Mouse (Mus musculus): Measurements from ENCODE around the gene Tspan5. TPM values are rescaled to one million over a fixed set of nuclear protein-coding genes. Genes with fewer than 3 reads are reported as not detected.
A peak's percentile ranks its signal among the peaks of the same experiment; 100 is the strongest.

Tspan5 gene
- polyA plus RNA-seq, 1 experiment from 2014 or later = 115 TPM

- DNase-seq (ENCODE audit: low spot score) (no peak), ATAC-seq (ENCODE audit: low FRiP score) (no peak)
- no peak overlapping the region for H3K27ac ChIP-seq
- no peaks in the 10 kb centered on the region for H3K9me3 ChIP-seq (ENCODE audit: control insufficient read depth, low read length)
- no peak overlapping the region for H3K4me3 ChIP-seq (replicated peaks; ENCODE audit: low read length)
- no peaks in the 10 kb centered on the region for H3K27me3 ChIP-seq (ENCODE audit: control insufficient read depth, insufficient read depth, low read length)
- H3K4me1 ChIP-seq (replicated peaks; ENCODE audit: control insufficient read depth, insufficient read depth, low read length) = peaks cover 15% of the 10 kb centered on the region
- WGBS = 96% methylated on average over 3 of the region's 3 CpGs
- no peak overlapping the region for H3K4me2 ChIP-seq (replicated peaks)
- H3K9ac ChIP-seq = no peak overlapping the region
- H3K36me3 ChIP-seq (replicated peaks; ENCODE audit: control insufficient read depth, insufficient read depth) = no peaks in the 10 kb centered on the region
Observed at GRCm38 (mm10) chr3:138796583-138796982, 54.6 kb downstream of the Tspan5 start.

GRCm38 (mm10) chr3:138800664-138801411 lies 58.8 kb downstream of the Tspan5 start:
- peak; percentile 69 for DNase-seq (ENCODE audit: low spot score)
- Histone ChIP-seq H3K4me2 (replicated peaks) (peak overlapping the region; percentile 38), H3K4me3 (replicated peaks; ENCODE audit: low read length) (no peak overlapping the region), H3K27ac (peak overlapping the region; percentile 88), H3K27me3 (ENCODE audit: control insufficient read depth, insufficient read depth, low read length) (no peaks in the 10 kb centered on the region), H3K36me3 (replicated peaks; ENCODE audit: control insufficient read depth, insufficient read depth) (no peaks in the 10 kb centered on the region), H3K9ac (peak overlapping the region; percentile 24; the same call in 1 of the 2 replicates), H3K9me3 (ENCODE audit: control insufficient read depth, low read length) (no peaks in the 10 kb centered on the region), H3K4me1 (replicated peaks; ENCODE audit: control insufficient read depth, insufficient read depth, low read length) (peaks cover 40% of the 10 kb centered on the region)
- ATAC-seq (ENCODE audit: low FRiP score) = peak; percentile 74
- WGBS = 35% methylated on average over 16 of the region's 16 CpGs

- H3K27ac ChIP-seq = peak overlapping the region; percentile 88
- no peaks in the 10 kb centered on the region for H3K9me3 ChIP-seq (ENCODE audit: control insufficient read depth, low read length)
- DNase-seq (ENCODE audit: low spot score) = no peak
- peaks cover 40% of the 10 kb centered on the region for H3K4me1 ChIP-seq (replicated peaks; ENCODE audit: control insufficient read depth, insufficient read depth, low read length)
- ATAC-seq (ENCODE audit: low FRiP score) = peak; percentile 19
- H3K4me2 ChIP-seq (replicated peaks) = peak overlapping the region; percentile 38
- no peaks in the 10 kb centered on the region for H3K27me3 ChIP-seq (ENCODE audit: control insufficient read depth, insufficient read depth, low read length)
- peak overlapping the region; percentile 24; the same call in 1 of the 2 replicates for H3K9ac ChIP-seq
- H3K4me3 ChIP-seq (replicated peaks; ENCODE audit: low read length) = no peak overlapping the region
- no peaks in the 10 kb centered on the region for H3K36me3 ChIP-seq (replicated peaks; ENCODE audit: control insufficient read depth, insufficient read depth)
- 61% methylated on average over 6 of the region's 6 CpGs for WGBS
Observed at GRCm38 (mm10) chr3:138801661-138802060, 59.7 kb downstream of the Tspan5 start.

- no peak overlapping the region for H3K4me2 ChIP-seq (replicated peaks)
- H3K27ac ChIP-seq = peak overlapping the region; percentile 88; the same call in 1 of the 2 replicates
- no peak for DNase-seq (ENCODE audit: low spot score)
- no peak overlapping the region for H3K4me3 ChIP-seq (replicated peaks; ENCODE audit: low read length)
- H3K4me1 ChIP-seq (replicated peaks; ENCODE audit: control insufficient read depth, insufficient read depth, low read length) = peaks cover 40% of the 10 kb centered on the region
- WGBS = 66% methylated on average over 21 of the region's 21 CpGs
- H3K9ac ChIP-seq = no peak overlapping the region
- H3K27me3 ChIP-seq (ENCODE audit: control insufficient read depth, insufficient read depth, low read length) = no peaks in the 10 kb centered on the region
- H3K36me3 ChIP-seq (replicated peaks; ENCODE audit: control insufficient read depth, insufficient read depth) = no peaks in the 10 kb centered on the region
- H3K9me3 ChIP-seq (ENCODE audit: control insufficient read depth, low read length) = no peaks in the 10 kb centered on the region
- 0 out of 2 replicates have a peak, but pooled peaks have one; percentile 3 for ATAC-seq (ENCODE audit: low FRiP score)
Observed at GRCm38 (mm10) chr3:138802722-138803443, 60.9 kb downstream of the Tspan5 start.

GRCm38 (mm10) chr3:138803444-138804085 lies 61.6 kb downstream of the Tspan5 start:
- Histone ChIP-seq H3K36me3 (replicated peaks; ENCODE audit: control insufficient read depth, insufficient read depth) (no peaks in the 10 kb centered on the region), H3K27ac (0 out of 2 replicates have a peak overlapping the region, but pooled peaks have one; percentile 34), H3K9me3 (ENCODE audit: control insufficient read depth, low read length) (no peaks in the 10 kb centered on the region), H3K4me1 (replicated peaks; ENCODE audit: control insufficient read depth, insufficient read depth, low read length) (peaks cover 40% of the 10 kb centered on the region), H3K27me3 (ENCODE audit: control insufficient read depth, insufficient read depth, low read length) (no peaks in the 10 kb centered on the region), H3K9ac (no peak overlapping the region), H3K4me2 (replicated peaks) (no peak overlapping the region), H3K4me3 (replicated peaks; ENCODE audit: low read length) (no peak overlapping the region)
- ATAC-seq (ENCODE audit: low FRiP score) (0 out of 2 replicates have a peak, but pooled peaks have one; percentile 21), DNase-seq (ENCODE audit: low spot score) (no peak)
- WGBS = 70% methylated on average over 11 of the region's 11 CpGs

- 0 out of 2 replicates have a peak overlapping the region, but pooled peaks have one; percentile 34 for H3K27ac ChIP-seq
- DNase-seq (ENCODE audit: low spot score) (no peak), ATAC-seq (ENCODE audit: low FRiP score) (no peak)
- peaks cover 44% of the 10 kb centered on the region for H3K4me1 ChIP-seq (replicated peaks; ENCODE audit: control insufficient read depth, insufficient read depth, low read length)
- no peaks in the 10 kb centered on the region for H3K9me3 ChIP-seq (ENCODE audit: control insufficient read depth, low read length)
- H3K4me2 ChIP-seq (replicated peaks) = no peak overlapping the region
- H3K9ac ChIP-seq = no peak overlapping the region
- no peaks in the 10 kb centered on the region for H3K36me3 ChIP-seq (replicated peaks; ENCODE audit: control insufficient read depth, insufficient read depth)
- H3K27me3 ChIP-seq (ENCODE audit: control insufficient read depth, insufficient read depth, low read length) = no peaks in the 10 kb centered on the region
- H3K4me3 ChIP-seq (replicated peaks; ENCODE audit: low read length) = no peak overlapping the region
- 70% methylated on average over 11 of the region's 11 CpGs for WGBS
Observed at GRCm38 (mm10) chr3:138804104-138805048, 62.4 kb downstream of the Tspan5 start.

GRCm38 (mm10) chr3:138807795-138808194 lies 65.8 kb downstream of the Tspan5 start:
- Histone ChIP-seq H3K36me3 (replicated peaks; ENCODE audit: control insufficient read depth, insufficient read depth) (no peaks in the 10 kb centered on the region), H3K9ac (no peak overlapping the region), H3K4me1 (replicated peaks; ENCODE audit: control insufficient read depth, insufficient read depth, low read length) (peaks cover 26% of the 10 kb centered on the region), H3K27me3 (ENCODE audit: control insufficient read depth, insufficient read depth, low read length) (no peaks in the 10 kb centered on the region), H3K9me3 (ENCODE audit: control insufficient read depth, low read length) (no peaks in the 10 kb centered on the region), H3K4me3 (replicated peaks; ENCODE audit: low read length) (no peak overlapping the region), H3K27ac (no peak overlapping the region), H3K4me2 (replicated peaks) (no peak overlapping the region)
- whole genome bisulfite sequencing = 84% methylated on average over 4 of the region's 4 CpGs
- DNase-seq (ENCODE audit: low spot score) = no peak
- no peak for ATAC-seq (ENCODE audit: low FRiP score)

- ATAC-seq (ENCODE audit: low FRiP score) (no peak), DNase-seq (ENCODE audit: low spot score) (no peak)
- no peak overlapping the region for H3K27ac ChIP-seq
- H3K4me1 ChIP-seq (replicated peaks; ENCODE audit: control insufficient read depth, insufficient read depth, low read length) = peaks cover 18% of the 10 kb centered on the region; the same call in 1 of the 2 replicates
- H3K36me3 ChIP-seq (replicated peaks; ENCODE audit: control insufficient read depth, insufficient read depth) = no peaks in the 10 kb centered on the region
- WGBS = 91% methylated on average over 8 of the region's 8 CpGs
- H3K9me3 ChIP-seq (ENCODE audit: control insufficient read depth, low read length) = no peaks in the 10 kb centered on the region
- no peak overlapping the region for H3K4me3 ChIP-seq (replicated peaks; ENCODE audit: low read length)
- H3K9ac ChIP-seq = no peak overlapping the region
- no peak overlapping the region for H3K4me2 ChIP-seq (replicated peaks)
- no peaks in the 10 kb centered on the region for H3K27me3 ChIP-seq (ENCODE audit: control insufficient read depth, insufficient read depth, low read length)
Observed at GRCm38 (mm10) chr3:138809509-138809908, 67.5 kb downstream of the Tspan5 start.
